Mouse (Mus musculus) heart, adult 18-20 months (tissue): ENCODE data around the gene Gm49416. TPM values are rescaled to one million over a fixed set of nuclear protein-coding genes. Genes with fewer than 3 reads are reported as not detected.
A peak's percentile ranks its signal among the peaks of the same experiment; 100 is the strongest.
"Not testable (repeated sequence)": the region's sequence is repeated elsewhere in the genome, so short reads cannot be mapped to it uniquely, and the experiment has no call there.

Experiments
- DNase-seq, 2 experiments: peaks; one replicate each; pipeline ENCODE4 v3.0.0; 2021 to 2022; ENCODE audit warnings: mixed read lengths in 1 of 2
- total RNA-seq, 2 experiments: library from RNA; stranded (reverse); gene quantifications; 2 replicates each; pipeline ENCODE4 v1.2.3; 2021

Gene Gm49416
- total RNA-seq, 2 experiments from 2014 or later = 3.4 TPM; not detected in 1

DNA sequence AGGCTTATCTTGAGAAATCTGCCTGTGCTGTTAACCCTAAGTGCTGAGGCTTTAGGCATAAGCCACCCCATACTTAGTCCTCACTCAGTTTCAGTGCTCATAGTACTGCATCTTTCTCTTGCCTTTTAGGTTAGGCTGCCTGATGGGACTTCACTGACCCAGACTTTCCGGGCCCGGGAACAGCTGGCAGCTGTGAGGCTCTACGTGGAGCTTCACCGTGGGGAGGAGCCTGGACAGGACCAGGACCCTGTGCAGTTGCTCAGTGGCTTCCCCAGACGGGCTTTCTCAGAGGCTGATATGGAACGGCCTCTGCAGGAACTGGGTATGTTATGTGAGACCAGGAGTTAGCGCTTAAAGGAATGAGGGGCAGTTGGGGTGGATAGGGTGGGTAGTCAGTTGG, 13.7 kb upstream of the Gm49416 start:
- no peak for DNase-seq

DNA sequence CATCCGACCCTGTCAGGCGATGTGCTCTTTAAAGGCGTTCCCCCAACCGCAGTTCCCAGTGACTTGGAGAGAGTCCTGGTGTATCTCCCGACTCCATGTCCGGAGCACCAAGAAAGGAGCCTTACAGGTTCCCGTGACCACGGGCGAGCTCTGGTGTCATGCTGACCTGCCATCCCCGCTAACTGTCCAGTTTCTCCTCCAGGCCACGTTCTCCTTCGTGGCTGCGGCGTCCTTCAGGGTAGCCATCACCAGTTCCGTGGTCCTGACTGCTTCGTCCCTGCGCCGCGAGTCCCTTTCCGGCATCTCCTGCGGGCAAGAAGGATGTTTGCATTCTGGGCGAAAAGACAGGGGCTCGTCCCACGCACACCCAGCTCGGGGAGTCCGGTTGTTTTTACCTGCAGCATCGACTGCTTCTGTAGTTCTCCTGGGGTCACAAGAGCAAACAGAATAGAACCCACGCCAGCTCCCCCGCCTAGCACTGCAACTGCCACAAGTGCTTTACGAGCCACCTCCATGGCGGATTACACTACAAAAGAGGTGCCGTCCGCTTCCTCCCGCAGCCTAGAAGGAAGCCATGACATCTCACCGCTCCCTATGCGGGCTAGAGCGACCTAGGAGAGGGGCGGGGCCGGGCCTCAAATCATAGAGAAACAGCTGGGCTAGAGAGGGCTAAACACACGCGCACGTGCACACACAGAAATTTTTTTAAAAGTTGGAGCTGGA, 8.3 kb upstream of the Gm49416 start, which contains the start of gene Uqcc3:
TSS of gene Uqcc3 (minus strand) at position 613 of the 723 bp plus-strand sequence.
- DNase-seq = peak; percentile 94

DNA sequence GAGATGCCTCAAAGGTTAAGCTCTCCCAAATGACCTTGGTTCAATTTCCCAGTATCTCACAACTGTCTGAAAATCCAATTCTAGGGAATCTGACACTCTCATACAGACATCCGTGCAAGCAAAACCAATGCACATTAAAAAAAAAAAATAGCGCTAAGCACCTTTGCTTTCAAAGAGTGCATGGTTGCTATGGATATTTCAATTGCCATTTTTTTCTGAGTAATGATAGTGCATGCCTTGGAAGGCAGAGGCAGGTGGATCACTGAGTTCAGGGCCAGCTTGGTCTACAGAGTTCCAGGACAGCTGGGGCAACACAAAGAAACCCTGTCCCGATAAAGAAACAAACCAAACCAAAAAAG, 7.7 kb upstream of the Gm49416 start:
- no peak for DNase-seq

DNA sequence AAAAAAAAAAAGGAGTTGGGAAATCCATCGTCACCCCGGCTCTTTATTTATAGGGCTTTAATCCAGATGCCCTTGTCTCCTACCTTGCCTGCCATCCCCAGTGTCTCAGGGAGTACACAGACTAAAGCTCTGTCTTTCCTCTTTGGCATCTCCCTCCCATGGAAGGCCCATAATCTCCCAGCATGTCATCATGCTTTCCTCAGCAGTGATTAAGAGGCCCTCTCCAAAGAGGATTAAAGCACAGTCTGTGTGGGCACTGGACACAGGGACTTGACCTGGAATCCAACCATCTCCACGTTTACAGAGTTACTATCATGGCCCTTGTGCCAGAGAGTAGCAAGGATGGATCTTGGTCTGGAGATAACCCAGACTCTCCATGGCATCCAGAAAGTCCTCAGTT, 5.1 kb upstream of the Gm49416 start, which contains the start of the genes Lbhd1 and Gm49403:
TSS of gene Lbhd1 (plus strand) at position 117 of the 400 bp plus-strand sequence.
TSS of gene Gm49403 (plus strand) at position 315 of the 400 bp plus-strand sequence.
- DNase-seq = no peak

DNA sequence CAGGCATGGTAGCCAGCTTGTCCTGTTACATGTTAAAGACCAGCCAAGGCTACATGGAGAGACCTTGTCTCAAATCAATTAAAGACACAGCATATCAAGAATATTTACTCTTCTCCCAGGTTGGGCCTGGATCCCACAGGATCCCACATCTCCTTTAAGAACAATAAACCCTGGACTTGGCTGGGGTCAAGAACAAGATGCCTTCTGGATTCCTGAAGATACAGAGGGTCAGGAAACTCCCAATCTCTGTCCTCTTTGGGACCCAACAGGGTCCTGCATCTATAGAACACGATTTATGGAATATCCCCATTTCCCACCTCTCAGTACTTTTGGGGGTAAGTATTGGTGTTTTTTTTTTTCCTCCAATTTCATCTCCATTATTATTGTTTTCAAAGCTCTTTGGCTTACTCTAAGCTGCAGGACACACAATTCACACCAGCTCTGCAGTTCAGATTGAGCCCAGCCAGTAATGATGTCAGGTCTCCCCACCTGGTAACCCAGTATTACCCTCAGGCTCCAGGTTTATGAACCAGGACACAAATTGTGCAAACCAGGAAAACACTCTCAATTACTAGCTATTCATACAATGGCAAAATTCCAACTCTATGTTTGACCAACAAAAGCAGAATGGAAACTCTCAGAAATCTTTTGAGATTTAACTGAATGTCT, 1.7 kb upstream of the Gm49416 start:
- no peak for DNase-seq

DNA sequence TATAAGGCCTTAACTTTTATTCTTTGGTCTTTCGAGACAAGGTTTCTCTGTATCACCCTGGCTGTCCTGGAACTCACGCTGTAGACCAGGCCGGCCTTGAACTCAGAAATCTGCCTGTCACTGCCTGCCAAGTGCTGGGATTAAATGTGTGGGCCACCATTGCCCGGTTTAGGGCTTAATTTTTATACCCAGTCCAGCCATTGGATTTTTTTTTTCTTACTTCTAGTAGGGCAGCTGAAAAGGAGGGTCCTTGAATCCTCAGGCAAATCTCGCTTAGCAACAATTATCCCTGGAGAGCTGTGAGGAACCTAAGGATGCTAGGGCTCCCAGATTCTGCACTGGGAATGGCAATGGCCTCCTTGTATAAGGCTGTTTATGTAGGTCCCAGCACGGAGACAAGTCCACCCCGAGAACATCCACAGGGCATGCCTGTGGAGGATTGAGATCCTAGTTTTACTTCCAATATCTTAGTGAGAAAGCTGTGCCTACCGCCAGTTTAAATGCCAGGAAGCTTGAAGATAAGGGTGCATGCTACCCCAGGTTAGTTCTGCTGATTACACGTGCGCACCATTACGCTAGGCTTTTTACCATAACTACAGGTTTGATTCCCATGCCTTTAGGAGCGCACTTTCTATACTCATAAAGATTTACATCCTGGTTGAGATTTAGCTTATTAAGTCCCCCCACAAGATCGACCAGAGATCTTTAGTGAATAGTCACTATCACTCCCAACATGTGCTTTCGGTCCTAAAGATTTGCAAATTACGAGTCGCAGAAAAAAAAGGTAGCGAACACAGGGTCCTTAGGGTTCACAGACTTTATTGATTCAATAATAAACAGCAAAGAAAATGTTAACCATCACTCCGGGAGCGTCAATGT, 902 bp upstream of the Gm49416 start:
- no peak for DNase-seq

DNA sequence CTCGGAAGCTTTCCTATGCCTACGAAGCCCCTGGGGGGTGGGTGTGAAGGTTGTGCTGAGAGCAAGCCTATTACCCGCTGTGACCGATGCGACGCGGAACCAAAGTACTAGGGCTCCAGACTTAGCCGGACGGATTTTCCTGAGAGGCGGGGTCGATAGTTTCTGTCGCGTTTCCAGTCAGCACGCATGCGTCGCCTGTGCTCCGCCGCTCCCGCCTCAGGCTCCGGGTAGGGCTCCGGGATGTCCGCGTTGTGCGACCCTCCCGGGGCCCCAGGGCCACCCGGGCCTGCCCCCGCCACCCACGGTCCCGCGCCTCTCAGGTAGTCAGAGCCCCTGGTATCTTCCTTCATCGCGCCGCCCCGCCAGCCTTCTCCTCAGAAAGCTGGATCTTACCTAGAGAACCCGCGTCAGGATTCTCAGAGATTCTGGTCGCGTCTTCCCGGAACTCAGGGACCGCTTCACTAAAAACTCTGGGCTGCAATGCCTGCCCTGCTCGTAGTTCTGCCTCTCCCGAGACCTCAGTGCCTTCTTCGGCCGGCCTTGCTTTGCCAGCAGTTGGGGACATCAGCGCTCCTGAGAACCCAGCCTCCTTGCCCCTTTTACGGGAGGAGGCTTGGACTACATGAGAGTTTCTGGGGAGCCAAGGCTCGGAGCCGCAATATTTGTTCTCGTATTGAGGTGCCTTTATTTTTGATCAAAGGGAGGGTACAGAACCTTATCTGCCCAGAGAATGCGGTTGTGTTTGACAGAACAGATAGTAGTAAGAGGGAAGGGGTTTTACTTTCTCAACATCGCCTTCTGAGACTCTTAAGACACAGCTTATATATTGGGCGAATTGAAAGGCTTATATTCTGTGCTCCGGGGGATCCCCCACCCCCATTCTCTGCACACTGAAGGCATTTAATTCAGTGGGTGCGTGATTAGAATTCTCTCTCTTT, 4.4 kb downstream of the Gm49416 start, which contains the start of gene Ints5:
TSS of gene Ints5 (plus strand) at position 177 of the 938 bp plus-strand sequence.
- DNase-seq = peak; percentile 89 to 94

DNA sequence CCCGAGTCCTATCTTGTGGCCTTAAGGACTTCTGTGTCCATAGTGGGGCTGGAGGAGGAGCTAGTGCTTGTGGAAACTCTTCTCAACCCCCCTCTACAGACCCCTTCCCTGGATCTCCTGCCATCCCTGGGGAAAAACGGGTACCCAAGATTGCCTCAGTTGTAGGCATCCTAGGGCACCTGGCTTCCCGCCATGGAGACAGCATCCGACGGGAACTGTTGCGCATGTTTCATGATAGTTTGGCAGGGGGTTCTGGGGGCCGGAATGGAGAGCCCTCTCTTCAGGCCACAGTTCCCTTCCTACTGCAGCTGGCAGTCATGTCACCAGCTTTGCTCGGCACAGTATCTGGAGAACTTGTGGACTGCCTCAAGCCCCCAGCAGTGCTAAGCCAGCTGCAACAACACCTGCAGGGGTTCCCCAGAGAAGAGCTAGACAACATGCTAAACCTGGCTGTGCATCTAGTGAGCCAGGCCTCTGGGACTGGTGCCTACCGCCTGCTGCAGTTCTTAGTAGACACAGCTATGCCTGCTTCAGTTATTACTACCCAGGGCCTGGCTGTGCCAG, 6.8 kb downstream of the Gm49416 start:
- DNase-seq = no peak

DNA sequence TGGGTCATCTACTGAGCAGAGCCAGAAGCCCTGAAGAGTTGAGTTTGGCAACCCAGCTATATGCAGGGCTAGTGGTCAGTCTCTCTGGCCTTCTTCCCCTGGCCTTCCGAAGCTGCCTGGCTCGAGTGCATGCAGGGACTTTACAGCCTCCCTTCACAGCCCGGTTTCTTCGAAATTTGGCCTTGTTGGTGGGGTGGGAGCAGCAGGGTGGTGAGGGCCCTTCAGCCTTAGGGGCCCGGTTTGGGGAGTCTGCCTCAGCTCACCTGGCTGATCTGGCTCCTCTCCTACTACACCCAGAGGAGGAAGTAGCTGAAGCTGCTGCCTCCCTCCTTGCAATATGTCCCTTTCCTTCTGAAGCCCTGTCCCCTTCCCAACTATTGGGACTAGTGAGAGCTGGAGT, 7.5 kb downstream of the Gm49416 start:
- not testable (repeated sequence) for DNase-seq

DNA sequence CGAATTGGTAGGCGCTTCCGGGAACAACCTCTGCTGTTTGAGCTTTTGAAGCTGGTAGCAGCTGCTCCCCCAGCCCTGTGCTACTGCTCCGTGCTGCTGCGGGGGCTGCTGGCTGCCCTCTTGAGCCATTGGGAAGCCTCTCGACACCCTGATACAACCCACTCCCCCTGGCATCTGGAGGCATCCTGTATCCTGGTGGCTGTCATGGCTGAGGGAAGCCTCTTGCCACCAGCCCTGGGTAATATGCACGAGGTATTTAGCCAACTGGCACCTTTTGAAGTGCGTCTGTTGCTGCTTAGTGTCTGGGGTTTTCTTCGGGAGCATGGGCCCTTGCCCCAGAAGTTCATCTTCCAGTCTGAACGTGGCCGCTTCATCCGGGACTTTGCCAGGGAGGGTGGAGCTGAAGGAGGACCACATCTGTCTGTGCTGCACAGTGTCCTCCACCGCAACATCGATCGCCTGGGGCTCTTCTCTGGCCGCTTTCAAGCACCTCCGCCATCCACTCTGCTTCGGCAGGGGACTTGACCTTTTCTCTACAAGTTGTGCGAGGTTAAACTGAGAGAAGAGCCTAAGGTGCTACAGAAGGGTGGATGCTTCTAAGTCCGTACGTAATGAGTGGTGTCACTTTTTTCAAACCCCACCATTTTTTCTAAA, 8.6 kb downstream of the Gm49416 start:
- peak; percentile 45 to 61 for DNase-seq

DNA sequence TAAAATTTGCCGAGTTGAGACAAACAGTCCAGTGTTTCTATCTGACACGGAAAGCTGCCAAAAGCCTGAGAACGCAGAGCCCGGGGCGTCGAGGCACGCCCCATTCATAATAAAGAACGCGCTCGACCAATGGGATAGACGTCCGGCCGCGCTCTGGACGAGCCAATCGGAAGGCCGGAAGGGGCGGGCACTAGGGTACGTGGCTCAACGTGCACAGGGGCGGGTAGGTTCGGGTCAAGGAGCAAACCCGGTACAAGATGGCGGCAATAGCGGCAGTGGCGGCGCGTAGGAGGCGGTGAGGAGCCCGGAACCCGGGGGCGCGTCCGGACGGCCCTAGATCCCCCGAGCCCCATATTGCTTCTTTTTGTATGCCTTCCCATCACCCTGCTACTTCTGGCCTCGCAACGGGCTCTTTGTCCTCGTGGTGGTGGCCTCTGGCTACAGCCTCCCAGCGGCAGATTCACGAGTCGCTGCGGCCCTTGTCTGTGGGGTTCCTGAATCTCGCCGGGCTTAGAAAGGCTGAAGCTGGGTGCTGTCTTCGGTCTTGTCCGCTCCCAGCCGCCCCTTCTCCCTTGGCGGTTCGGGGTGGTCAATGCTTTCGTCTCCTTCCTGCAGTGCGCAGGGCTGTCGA, 9.3 kb downstream of the Gm49416 start, which contains the start of gene Ganab:
TSS of gene Ganab (plus strand) at position 207 of the 631 bp plus-strand sequence.
- DNase-seq = peak; percentile 97 to 98

DNA sequence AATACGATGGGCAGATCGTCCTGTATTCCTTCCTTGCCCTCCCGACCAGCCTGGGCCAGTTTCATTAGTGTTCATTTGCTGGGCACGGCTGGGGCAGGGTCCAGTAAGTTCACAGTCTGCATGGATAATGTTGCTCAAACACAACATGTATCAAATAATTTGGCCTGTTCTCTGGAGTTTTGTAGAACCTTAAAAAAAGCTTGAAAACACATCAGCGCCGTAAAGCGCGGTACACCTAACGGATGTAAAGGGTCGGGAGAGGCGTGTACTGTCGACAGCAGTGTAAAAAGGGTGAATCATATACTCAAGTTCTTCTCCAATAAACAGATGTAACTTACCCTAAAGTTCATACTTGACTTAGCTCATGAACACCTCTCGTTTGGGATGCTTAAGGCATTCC, 9.8 kb downstream of the Gm49416 start:
- DNase-seq = no peak

DNA sequence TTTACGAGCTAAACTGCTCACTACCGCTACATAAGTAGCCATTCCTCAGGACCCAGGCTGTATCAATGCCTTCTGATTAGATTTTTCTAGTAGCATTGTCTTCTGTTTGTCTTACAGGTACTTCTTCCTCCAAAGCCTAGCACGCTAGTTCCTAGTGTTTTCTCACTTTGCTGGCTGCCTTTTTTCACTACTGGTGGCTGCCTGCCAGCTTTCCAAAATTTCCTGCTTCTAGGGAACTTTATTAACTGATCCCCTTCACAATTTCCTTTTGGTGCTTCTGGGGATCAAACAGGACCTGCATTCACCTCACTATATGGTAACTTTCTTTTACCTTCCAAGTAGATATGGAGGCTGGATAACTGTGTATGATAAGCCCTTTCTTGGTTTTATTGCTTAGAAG, 10.4 kb downstream of the Gm49416 start:
- no peak for DNase-seq

DNA sequence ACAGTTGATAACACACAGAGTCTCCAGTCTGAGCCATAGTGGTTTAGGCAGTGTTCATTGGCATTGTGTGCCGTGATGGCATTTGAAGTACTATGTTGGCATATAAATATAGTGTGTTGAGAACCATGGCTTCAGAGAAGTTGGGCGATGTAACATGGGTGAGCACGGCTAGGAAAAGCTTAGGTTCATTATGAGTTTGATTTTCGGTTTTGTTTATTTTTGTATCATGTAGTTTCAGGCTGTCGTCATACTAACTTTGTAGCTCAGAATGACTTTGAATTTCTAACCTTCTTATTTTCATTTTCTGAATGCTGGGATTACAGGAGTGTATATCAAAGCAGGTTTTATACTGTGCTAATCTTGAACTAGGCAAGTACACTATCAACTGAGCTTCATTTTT, 14.7 kb downstream of the Gm49416 start:
- DNase-seq = no peak

DNA sequence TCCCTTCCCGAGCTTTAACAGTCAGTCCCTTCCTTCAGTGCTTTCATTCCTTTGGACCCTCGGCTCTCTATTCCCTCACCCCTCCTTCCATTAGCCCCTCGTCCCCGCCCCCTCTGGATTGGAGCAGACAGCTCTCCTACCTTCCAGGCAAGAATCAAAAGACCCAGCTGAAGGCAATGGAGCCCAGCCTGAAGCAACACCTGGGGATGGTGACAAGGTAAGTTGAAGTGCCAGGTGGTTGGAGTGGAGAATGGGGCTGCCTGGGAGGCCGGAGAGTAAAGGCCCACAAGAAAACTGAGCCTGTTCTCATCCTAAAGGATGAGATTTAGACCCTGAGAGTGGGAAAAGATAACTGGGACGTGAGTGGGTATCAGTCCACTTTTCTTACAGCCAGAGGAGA, 19.8 kb downstream of the Gm49416 start:
- DNase-seq = no peak

DNA sequence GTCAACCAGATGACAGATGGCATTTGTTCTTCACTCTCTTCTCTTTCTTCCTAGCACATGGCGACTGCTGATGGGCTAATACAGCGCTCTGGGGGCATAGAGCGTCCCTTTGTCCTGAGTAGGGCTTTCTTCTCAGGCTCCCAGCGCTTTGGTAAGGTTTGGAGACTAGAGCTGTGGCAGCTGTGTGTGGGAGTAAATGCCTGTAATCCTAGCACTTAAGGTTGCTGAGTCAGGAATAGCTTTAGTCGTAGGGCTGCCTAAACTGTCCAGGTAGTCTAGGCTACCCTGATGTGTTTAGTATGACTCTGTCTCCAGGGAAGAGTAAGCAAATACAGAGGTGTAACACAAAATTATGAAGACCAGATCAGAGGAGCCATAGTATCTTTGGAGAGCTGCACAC, 23.1 kb downstream of the Gm49416 start:
- DNase-seq = no peak

DNA sequence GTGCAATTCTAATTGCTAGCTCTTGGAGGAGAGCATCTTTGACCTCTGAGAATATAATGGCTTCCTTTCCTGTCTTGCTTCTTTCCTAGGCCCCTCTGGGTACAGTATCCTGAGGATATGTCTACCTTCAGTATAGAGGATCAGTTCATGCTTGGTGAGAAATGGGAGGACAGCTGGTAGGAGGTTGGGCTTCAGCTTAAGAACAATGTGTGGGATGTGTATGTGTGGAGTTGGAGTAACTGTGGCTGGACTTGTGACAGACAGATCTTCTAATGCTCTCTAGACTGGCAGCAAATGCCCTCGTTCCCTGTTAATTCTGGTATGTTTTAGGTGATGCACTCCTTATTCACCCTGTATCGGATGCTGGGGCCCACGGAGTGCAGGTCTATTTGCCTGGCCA, 25.5 kb downstream of the Gm49416 start:
- no peak for DNase-seq

DNA sequence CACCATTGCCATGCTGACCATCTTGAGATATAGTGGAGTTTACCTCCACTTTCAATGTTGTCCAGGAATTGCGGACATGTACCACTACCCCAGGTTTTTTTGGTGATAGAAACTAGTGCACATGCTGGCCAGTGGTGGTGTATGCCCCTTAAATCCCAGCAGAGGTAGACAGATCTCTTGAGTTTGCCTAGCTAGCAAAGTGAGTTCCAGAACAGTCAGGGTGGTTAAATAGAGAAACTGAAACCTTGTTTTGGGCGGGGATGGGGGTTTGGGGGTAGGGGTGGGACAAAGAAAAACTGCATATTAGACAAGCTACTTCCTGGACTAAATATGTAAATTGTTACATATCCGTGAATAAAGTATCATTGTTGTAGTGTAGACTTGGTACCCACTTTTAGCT, 30.3 kb downstream of the Gm49416 start:
- no peak for DNase-seq

DNA sequence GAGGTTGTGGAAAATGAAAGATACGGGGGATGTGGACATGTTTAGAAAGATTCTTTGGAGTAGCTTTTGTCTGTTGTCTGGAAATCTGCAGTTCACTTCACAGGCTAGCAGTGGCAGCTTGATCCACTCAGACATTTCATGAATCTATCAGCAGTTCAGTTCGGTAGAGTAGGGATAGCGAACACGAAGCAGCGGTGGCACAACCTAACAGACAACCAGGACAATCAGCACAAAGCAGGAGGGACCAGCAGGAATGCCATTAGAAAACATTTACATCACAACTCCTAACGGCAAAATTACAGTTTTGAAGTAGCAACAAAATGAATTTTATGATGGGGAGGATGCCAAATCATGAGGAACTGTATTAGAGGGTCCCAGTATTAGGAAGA, 31.0 kb downstream of the Gm49416 start:
- no peak for DNase-seq
